Mouse (Mus musculus): ENCODE data around the gene Gramd2.
"Not testable (repeated sequence)": the region's sequence is repeated elsewhere in the genome, so short reads cannot be mapped to it uniquely, and the experiment has no call there.

Gene Gramd2

GRCm38 (mm10) chr9:59760515-59760914, 80.6 kb downstream of the Gramd2 start:
- ATAC-seq (ENCODE audit: insufficient number of reproducible peaks, low FRiP score, low TSS enrichment): no peak

- not testable (repeated sequence) for ATAC-seq (ENCODE audit: insufficient number of reproducible peaks, low FRiP score, low TSS enrichment)
Measured at GRCm38 (mm10) chr9:59766966-59767461, 87.1 kb downstream of the Gramd2 start.
